Mouse (Mus musculus): Measurements from ENCODE around the gene Vmn2r43. TPM values are rescaled to one million over a fixed set of nuclear protein-coding genes. Genes with fewer than 3 reads are reported as not detected.
"Not testable (repeated sequence)": the region's sequence is repeated elsewhere in the genome, so short reads cannot be mapped to it uniquely, and the experiment has no call there.

The Vmn2r43 gene
- not detected for total RNA-seq (2021)
- long read RNA-seq = 0 reads

DNA sequence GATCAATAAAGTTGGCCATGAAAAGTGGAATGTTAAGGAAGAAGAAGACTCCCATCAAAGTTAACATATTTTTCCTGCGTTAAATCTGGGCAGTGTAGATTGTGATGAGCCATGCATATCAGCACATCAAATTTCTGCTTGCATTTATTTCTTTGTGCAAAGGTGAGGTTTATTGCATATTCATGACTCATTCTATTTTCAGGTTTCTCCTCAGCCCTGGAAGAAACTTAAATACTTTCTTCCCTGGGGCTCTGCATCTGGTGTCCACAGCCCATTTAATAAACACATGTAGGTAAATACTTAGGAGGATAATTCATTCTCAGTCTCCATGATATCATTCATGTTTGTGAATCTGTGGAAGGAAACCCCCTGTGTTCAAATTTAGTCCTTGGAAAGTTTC is at the start of gene Vmn2r43:
Gene Vmn2r43 (minus strand): TSS at position 101 of the 400 bp plus-strand sequence.
- not testable (repeated sequence) for DNase-seq (ENCODE audit: low spot score in 2 of 2)

DNA sequence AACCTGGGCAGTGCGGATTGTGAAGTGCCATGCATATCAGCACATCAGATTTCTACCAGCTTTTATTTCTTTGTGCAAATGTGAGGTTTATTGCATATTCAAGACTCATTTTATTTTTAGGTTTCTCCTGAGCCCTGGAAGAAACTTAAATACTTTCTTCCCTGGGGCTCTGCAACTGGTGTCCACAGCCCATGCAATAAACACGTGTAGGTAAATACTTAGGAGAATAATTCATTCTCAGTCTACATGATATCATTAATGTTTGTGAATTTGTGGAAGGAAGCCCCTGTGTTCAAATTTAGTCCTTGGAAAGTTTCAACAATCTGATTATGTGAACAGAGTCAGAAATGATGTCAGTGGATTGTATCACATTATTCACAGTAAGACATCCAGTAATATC is 60.2 kb downstream of the Vmn2r43 start, which contains the start of gene Vmn2r42:
Gene Vmn2r42 (minus strand): TSS at position 101 of the 400 bp plus-strand sequence.
- not testable (repeated sequence) for DNase-seq (ENCODE audit: low spot score in 2 of 2)

Other genes with a start within 250 kb of the Vmn2r43 start
- not detected for gene Vmn2r41, start 98.9 kb downstream of the Vmn2r43 start, total RNA-seq (2021)
- gene Vmn2r42, start 60.3 kb downstream of the Vmn2r43 start, total RNA-seq (2021) = not detected
- gene Vmn2r44, start 122.7 kb upstream of the Vmn2r43 start, total RNA-seq (2021) = not detected
- gene Vmn2r45, start 228.5 kb upstream of the Vmn2r43 start, total RNA-seq (2021) = not detected